Mouse (Mus musculus) liver, embryonic 14.5 days (tissue): Measurements from ENCODE around the gene Map2k4.

ENCODE experiments used
- CTCF ChIP-seq: IDR thresholded peaks from 2 replicates; pipeline ENCODE4 v1.5.1; 2016; ENCODE audit warnings: antibody characterized with exemption, low read depth, control low read depth
- EP300 ChIP-seq: IDR thresholded peaks from 2 replicates; pipeline ENCODE4 v1.6.1; 2016; ENCODE audit warnings: antibody characterized with exemption, low read depth

DNA sequence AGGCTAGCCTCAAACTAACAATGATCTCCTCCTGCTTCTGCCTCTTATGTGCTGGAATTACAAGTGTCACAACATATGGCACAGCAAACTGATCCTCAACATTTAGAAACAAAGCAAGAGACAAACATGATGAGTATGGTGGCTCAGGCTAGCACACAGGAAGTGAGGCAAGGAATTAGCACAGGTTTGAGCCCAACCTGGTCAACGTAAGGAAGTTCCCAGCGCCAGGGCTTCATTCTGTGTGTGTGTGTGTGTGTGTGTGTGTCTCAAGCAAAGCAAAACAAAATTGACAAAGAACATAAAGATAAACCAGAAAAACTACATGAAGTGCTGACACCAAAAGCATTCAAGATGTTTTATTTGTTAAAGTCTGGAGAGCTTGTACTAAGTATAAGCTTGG lies 27.2 kb downstream of the Map2k4 start:
- no peak for TF ChIP-seq CTCF
- TF ChIP-seq EP300 = no peak
